Mouse (Mus musculus) lung, postnatal 0 days (tissue): Measurements from ENCODE around the gene Olfr372.
"Not testable (repeated sequence)": the region's sequence is repeated elsewhere in the genome, so short reads cannot be mapped to it uniquely, and the experiment has no call there.

Experiments used
- CTCF ChIP-seq: IDR thresholded peaks from 2 replicates; pipeline ENCODE4 v1.5.1; 2016; ENCODE audit warnings: antibody characterized with exemption, mild to moderate bottlenecking
- EP300 ChIP-seq: IDR thresholded peaks from 2 replicates; pipeline ENCODE4 v1.6.1; 2016; ENCODE audit warnings: antibody characterized with exemption, mild to moderate bottlenecking, control low read depth

DNA sequence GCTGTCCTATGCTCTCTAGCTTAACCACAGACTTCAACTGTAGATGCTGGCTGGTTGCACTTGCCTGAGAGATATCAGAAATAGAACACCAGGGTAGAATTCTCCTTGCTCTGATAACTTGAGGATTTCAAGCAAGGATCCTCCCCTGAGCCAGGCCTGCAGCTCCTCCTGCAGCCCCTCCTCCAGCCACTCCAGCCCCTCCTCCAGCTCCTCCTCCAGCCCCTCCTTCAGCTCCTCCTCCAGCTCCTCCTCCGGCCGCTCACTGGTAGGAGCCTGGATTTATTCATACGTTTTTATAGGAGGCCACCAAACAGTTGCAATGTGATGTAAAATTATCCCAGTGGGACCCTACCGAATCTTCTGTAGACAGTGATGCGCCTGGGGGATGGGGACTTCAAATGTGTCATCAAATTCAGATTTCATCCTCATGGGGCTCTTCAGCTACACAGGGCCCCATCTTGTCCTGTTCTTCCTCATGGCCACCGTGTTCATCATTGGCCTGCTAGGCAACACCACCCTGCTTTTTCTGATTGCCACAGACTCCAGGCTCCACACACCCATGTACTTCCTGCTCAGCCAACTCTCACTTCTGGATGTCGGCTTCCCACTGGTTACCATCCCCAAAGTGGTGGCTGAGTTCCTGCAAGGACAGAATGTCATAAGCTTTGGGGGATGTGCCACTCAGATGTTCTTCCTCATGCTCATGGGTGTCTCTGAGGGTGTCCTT, 58.5 kb downstream of the Olfr372 start:
- not testable (repeated sequence) for TF ChIP-seq EP300, CTCF
